10 mouse cellular contexts compared by ENCODE assay signal in the genomic region with DNA sequence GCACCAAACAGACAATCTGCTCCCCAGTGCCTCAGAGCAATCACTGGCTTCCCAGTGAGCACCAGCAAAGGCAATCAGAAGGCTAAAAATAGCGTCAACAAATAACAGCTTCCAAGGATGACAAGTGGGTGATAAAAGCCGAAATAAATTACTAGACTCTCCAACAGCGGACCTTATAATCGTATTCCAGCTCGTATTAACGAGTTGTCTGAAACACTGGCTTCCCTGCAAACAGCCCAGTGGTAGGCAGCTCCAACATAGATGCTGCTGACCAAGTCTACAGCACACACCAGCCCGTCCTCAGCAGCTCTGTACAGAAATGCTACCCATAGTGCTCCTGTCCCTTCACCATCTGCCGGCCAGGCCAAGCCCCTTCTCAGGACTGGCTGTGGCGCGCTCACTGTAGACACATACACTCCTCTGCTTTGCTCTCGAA.
A peak's percentile ranks its signal among the peaks of the same experiment; 100 is the strongest.
DNase-seq lines count a peak whose midpoint lies in the region; ATAC-seq lines count a peak whose summit lies in the region.
"Had no signal": no experiment of that assay in that cellular context is flagged by ENCODE, and none has a peak within 500 bp of the region (broad histone marks: within the 10 kb centered on the region; RNA-seq: fewer than 3 reads in every experiment).

No protein-coding gene starts in this region.

- no peak overlapping the region for H3K4me3 ChIP-seq in forebrain, embryonic 14.5 days (ENCODE audit: low read depth, low read length)
- H3K4me3 ChIP-seq: liver, embryonic 12.5 days had no signal

- H3K9ac ChIP-seq in forebrain, embryonic 14.5 days (ENCODE audit: low read length), result no peak overlapping the region
- H3K9ac ChIP-seq: liver, embryonic 12.5 days had no signal

- peaks cover 12% of the 10 kb centered on the region for H3K4me1 ChIP-seq in forebrain, embryonic 14.5 days (ENCODE audit: control insufficient read depth, insufficient read depth, low read length)

- intact Hi-C loops in heart, postnatal 25 days (cut with DNase I), result no loop called here
- intact Hi-C loops in heart, postnatal 10 days (cut with DNase I), result no loop called here

- DNase-seq in heart, adult 11 months, result peak; percentile 93
- no peak for DNase-seq in heart, postnatal 25 days (ENCODE audit: low spot score)
- DNase-seq in MN1 (ENCODE audit: low spot score), result peak; percentile 14
- DNase-seq in forebrain, embryonic 14.5 days (ENCODE audit: low spot score), result peak; percentile 81
- DNase-seq in heart, postnatal 10 days, result peak; percentile 63 to 65
- DNase-seq in ovary, postnatal 10 days (ENCODE audit: low spot score), result no peak
- DNase-seq in right cerebral cortex, adult 2 months (ENCODE audit: low spot score in 2 of 2), result no peak
- no peak for DNase-seq in gastrocnemius, adult 8-10 months (ENCODE audit: low spot score in 2 of 2)

- H3K27ac ChIP-seq in forebrain, embryonic 14.5 days (ENCODE audit: low read depth, low read length), result peak overlapping the region; percentile 61
- H3K27ac ChIP-seq: liver, embryonic 12.5 days had no signal

- peaks cover 19% of the 10 kb centered on the region; the same call in 1 of the 2 replicates for H3K36me3 ChIP-seq in forebrain, embryonic 14.5 days (ENCODE audit: control insufficient read depth, insufficient read depth, low read length)

- no peaks in the 10 kb centered on the region for H3K27me3 ChIP-seq in forebrain, embryonic 14.5 days (replicated peaks; ENCODE audit: control insufficient read depth, insufficient read depth, low read length)
- H3K27me3 ChIP-seq: liver, embryonic 12.5 days had no signal

- peak; percentile 79 for ATAC-seq in forebrain, embryonic 14.5 days
- ATAC-seq: CD4-positive, CD25-positive, alpha-beta regulatory T cell, adult 4 months; liver, embryonic 12.5 days had no signal

- 45% methylated on average over 11 of the region's 11 CpGs for WGBS in forebrain, embryonic 14.5 days

- no peak overlapping the region for H3K4me2 ChIP-seq in forebrain, embryonic 14.5 days (ENCODE audit: low read length)
- H3K4me2 ChIP-seq: liver, embryonic 12.5 days had no signal

- no peaks in the 10 kb centered on the region for H3K9me3 ChIP-seq in forebrain, embryonic 14.5 days (replicated peaks; ENCODE audit: control insufficient read depth, low read length)
- H3K9me3 ChIP-seq: liver, embryonic 12.5 days had no signal

Comparison
In these comparisons a context has a peak if more than half of its experiments do, and no peak if none do; other contexts are left out.
1. DNase-seq: peak in heart, adult 11 months (single experiment), MN1 (single experiment), forebrain, embryonic 14.5 days (single experiment) and heart, postnatal 10 days (2 of 2); none in heart, postnatal 25 days (single experiment), ovary, postnatal 10 days (single experiment), right cerebral cortex, adult 2 months (0 of 2) and gastrocnemius, adult 8-10 months (0 of 2).